Comparison of ENCODE assay signal across 8 mouse cellular contexts in the genomic region with DNA sequence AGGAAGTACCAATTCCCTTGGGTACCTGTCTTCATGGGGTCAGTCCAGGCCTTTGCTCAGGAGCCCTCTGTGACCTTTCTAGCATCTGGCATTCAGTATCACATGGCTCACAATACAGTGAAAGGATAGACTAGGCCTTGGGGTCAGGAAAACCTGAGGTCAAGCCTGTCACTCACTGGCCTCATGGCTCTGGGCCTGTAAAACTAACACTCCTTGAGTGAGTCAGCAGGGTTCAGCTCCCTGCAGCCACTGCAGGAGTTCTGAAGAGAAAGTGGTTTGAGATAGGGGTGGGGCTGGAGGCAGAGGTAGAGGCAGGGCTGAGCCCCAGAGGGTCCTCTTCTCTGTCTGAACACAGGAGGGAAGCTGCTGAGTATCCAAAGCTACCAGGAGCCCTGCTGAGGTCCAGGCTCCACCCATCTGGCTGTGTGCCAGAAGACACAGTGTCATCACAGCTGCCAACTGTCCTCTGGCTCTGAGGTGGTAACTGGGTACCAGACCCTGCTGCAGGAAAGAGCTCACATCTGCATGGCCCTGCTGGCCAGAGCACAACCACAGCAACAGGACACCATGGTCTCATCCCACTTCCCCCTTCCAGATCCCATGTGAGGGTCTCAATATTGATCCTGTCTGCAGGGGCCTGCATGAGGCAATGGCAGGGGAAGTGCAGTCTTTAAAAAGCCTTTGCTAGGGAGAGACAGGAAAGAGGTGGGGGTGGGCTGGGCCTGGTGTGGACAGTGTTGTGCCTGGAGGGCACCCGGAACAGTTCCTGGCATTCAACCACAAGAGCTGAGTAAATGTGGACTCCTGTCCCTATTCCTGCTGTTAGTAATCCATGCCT. TPM values are rescaled to one million over a fixed set of nuclear protein-coding genes. Genes with fewer than 3 reads are reported as not detected.
DNase-seq lines count a peak whose midpoint lies in the region; ATAC-seq and TF ChIP-seq lines count a peak whose summit lies in the region.
"Not testable (repeated sequence)": the region's sequence is repeated elsewhere in the genome, so short reads cannot be mapped to it uniquely, and the experiment has no call there.

No protein-coding gene starts in this region.

- not testable (repeated sequence) for H3K4me3 ChIP-seq in forebrain, postnatal 0 days (ENCODE audit: low read depth, low read length); hindbrain, embryonic 16.5 days (ENCODE audit: low read length); lung, postnatal 0 days (ENCODE audit: low read depth, low read length)

- not testable (repeated sequence) for H3K4me2 ChIP-seq in forebrain, postnatal 0 days (ENCODE audit: low read depth); hindbrain, embryonic 16.5 days (ENCODE audit: low read length); lung, postnatal 0 days (replicated peaks; ENCODE audit: low read depth, low read length)

- not testable (repeated sequence) for H3K27ac ChIP-seq in forebrain, postnatal 0 days (ENCODE audit: low read depth, low read length); hindbrain, embryonic 16.5 days (ENCODE audit: low read depth, low read length); lung, postnatal 0 days (ENCODE audit: low read length)

- not testable (repeated sequence) for H3K27me3 ChIP-seq in Patski; forebrain, postnatal 0 days (ENCODE audit: insufficient read depth, low read length); hindbrain, embryonic 16.5 days (replicated peaks; ENCODE audit: control insufficient read depth, insufficient read depth, low read length); lung, postnatal 0 days (replicated peaks; ENCODE audit: insufficient read depth, low read length)

- 35% methylated on average over 1 of the region's 1 CpGs for WGBS in forebrain, postnatal 0 days
- 54% methylated on average over 1 of the region's 1 CpGs for WGBS in hindbrain, embryonic 16.5 days
- 9% methylated on average over 1 of the region's 1 CpGs for WGBS in lung, postnatal 0 days

- not testable (repeated sequence) for H3K9me3 ChIP-seq in forebrain, postnatal 0 days (ENCODE audit: low read length); hindbrain, embryonic 16.5 days (ENCODE audit: control insufficient read depth, low read length); lung, postnatal 0 days (ENCODE audit: low read length)

- CTCF ChIA-PET in Patski (lab: Charles Lee): interaction anchor here (1.0 to 1.7 kb wide), 4 partner anchors 13 to 32 kb away, joined by 3 to 6 read pairs (median 4); partner anchors contain the start of gene Slc16a1

- POLR2A ChIA-PET in Patski (lab: Charles Lee): interaction anchor here (1.8 kb wide), 1 partner anchor 10 kb away, joined by 7 read pairs; no protein-coding TSS in a partner anchor

- not testable (repeated sequence) for TF ChIP-seq CTCF in Patski (IDR thresholded peaks at IDR 0.05); forebrain, postnatal 0 days (IDR thresholded peaks at IDR 0.05; ENCODE audit: low read depth); lung, postnatal 0 days (IDR thresholded peaks at IDR 0.05)

- TF ChIP-seq EP300 in lung, postnatal 0 days (IDR thresholded peaks at IDR 0.05): not testable (repeated sequence)

- in situ Hi-C loops in Patski (cut with MboI; ENCODE audit: low pct_unique_long_range_greater_than_20kb): not testable (repeated sequence)

- H3K36me3 ChIP-seq in forebrain, postnatal 0 days (ENCODE audit: insufficient read depth); hindbrain, embryonic 16.5 days (ENCODE audit: control insufficient read depth, insufficient read depth, low read length); lung, postnatal 0 days (ENCODE audit: insufficient read depth, low read length): not testable (repeated sequence)

- H3K4me1 ChIP-seq in forebrain, postnatal 0 days (ENCODE audit: insufficient read depth); lung, postnatal 0 days (ENCODE audit: insufficient read depth, low read depth, low read length): not testable (repeated sequence)
- H3K4me1 ChIP-seq in hindbrain, embryonic 16.5 days (ENCODE audit: control insufficient read depth, insufficient read depth, low read depth, low read length): peaks cover 13% of the 10 kb centered on the region

- intact Hi-C loops in left cerebral cortex, postnatal 4 days (cut with DNase I): loop anchor here (10.0 kb wide), 1 partner anchor 126 kb away; no protein-coding TSS in a partner anchor

- ATAC-seq in Patski: peak; percentile 54
- ATAC-seq in forebrain, postnatal 0 days: 0 out of 2 replicates have a peak, but pooled peaks have one; percentile 7
- peak; percentile 44 for ATAC-seq in hindbrain, embryonic 16.5 days
- peak; percentile 24 for ATAC-seq in lung, postnatal 0 days
- peak; percentile 31; the same call in 1 of the 2 replicates for ATAC-seq in neutrophil, adult 5-6 weeks (ENCODE audit: extremely low read depth, insufficient number of reproducible peaks, low FRiP score, poor library complexity, severe bottlenecking)

- not testable (repeated sequence) for DNase-seq in Patski (ENCODE audit: low read depth, low spot score); forebrain, postnatal 0 days; lung, postnatal 0 days (ENCODE audit: low spot score)
- DNase-seq in embryo, embryonic 11 days: peak; percentile 13
- DNase-seq in left cerebral cortex, postnatal 4 days: peak; percentile 25
- peak; percentile 62 for DNase-seq in yolk sac, embryonic 10.5 days (ENCODE audit: low spot score)

- not testable (repeated sequence) for H3K9ac ChIP-seq in forebrain, postnatal 0 days; hindbrain, embryonic 16.5 days (ENCODE audit: low read depth, low read length); lung, postnatal 0 days (replicated peaks; ENCODE audit: low read depth)

RNA-seq across cellular contexts. Expression of gene Slc16a1, which starts 31.9 kb away (rescaled TPM):
- 48.1 TPM for polyA plus RNA-seq in Patski (2021)
- 32.1 and 33.4 TPM in 2 replicates for total RNA-seq in forebrain, postnatal 0 days (2014; rRNA removed)
- polyA plus RNA-seq in forebrain, postnatal 0 days (2015; fragmentation: Nextera tagmentation; extraction: Ambion mirVana): 17.4 and 20.2 TPM in 2 replicates
- polyA plus RNA-seq in hindbrain, embryonic 16.5 days (2015; fragmentation: Nextera tagmentation; extraction: Ambion mirVana): 12.6 and 12.7 TPM in 2 replicates
- total RNA-seq in left cerebral cortex, postnatal 4 days (2021): 10 to 100 TPM; 45.4 to 48.5 TPM
- 17.2 and 17.5 TPM in 2 replicates for polyA plus RNA-seq in lung, postnatal 0 days (2015; fragmentation: Nextera tagmentation; extraction: Ambion mirVana)
- 6.5 and 7.6 TPM in 2 replicates for total RNA-seq in neutrophil, adult 5-6 weeks (2017)
